Mouse (Mus musculus) E14TG2a.4 (cell line): ENCODE data around the gene Akap2.

Source experiments
- CTCF ChIP-seq: conservative IDR thresholded peaks from 2 replicates; pipeline ENCODE4 v1.5.1; 2014; ENCODE audit warnings: low read length
- NANOG ChIP-seq: IDR thresholded peaks from 2 replicates; pipeline ENCODE4 v1.6.1; 2014; ENCODE audit warnings: borderline replicate concordance, low read length, mixed read lengths
- POU5F1 ChIP-seq: IDR thresholded peaks from 2 replicates; pipeline ENCODE4 v1.6.1; 2014; ENCODE audit warnings: low read length, borderline replicate concordance

GRCm38 (mm10) chr4:57670813-57671469 lies 46.5 kb upstream of the Akap2 start:
- TF ChIP-seq CTCF, result peak; percentile 34
- TF ChIP-seq POU5F1, result no peak
- TF ChIP-seq NANOG, result no peak
